7 mouse cellular contexts compared by ENCODE assay signal in the genomic region with DNA sequence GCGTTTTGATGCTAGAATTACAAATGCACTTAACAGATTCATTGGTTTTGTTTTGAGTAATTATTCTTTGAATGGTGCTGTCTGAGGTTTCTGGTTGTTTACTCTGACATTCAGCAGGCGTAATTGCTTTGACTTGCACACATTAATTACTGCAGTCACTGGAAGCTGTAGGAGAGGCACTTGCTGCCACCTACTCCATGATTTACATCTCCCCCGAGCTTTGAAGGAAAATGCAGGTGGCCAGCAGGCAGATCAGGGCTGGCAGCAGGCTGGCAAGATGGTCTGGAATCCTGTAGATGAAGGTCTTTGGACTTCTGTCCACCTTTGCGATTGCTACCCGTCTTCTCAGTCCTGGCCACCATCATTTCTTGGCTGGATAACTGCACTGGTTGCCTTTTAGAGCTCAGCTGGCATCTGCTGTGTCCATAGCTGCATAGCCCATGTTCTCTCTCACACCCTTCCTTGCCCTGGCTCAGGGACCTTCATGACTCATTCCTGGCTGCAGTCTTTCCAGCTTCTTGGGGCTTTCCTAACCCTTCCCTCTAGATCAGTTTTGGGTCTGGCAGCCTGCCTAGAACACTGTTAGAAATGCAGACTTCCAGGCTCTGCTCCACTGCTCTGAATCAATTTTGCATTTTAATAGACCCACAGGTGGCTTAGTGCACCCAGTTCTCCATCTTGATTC.
DNase-seq lines count a peak whose midpoint lies in the region; ATAC-seq and TF ChIP-seq lines count a peak whose summit lies in the region.

No protein-coding gene starts in this region.

- peak; percentile 85 for DNase-seq in urinary bladder, postnatal 14 days (ENCODE audit: low spot score)
- DNase-seq in urinary bladder, adult 2 months (ENCODE audit: low spot score), result no peak
- DNase-seq in cerebellum, adult 9-11 months, result peak; percentile 75
- peak; percentile 82 for DNase-seq in lung, postnatal 10 days
- DNase-seq in embryo, embryonic 10 days (ENCODE audit: low spot score), result no peak

- H3K27ac ChIP-seq in intestine, postnatal 0 days (ENCODE audit: low read depth, low read length), result peak overlapping the region; percentile 47
- no peak overlapping the region for H3K27ac ChIP-seq in forebrain, embryonic 15.5 days (replicated peaks)

- H3K9ac ChIP-seq in intestine, postnatal 0 days (ENCODE audit: low read depth, low read length), result no peak overlapping the region
- H3K9ac ChIP-seq in forebrain, embryonic 15.5 days (replicated peaks), result no peak overlapping the region

- H3K27me3 ChIP-seq in intestine, postnatal 0 days (replicated peaks; ENCODE audit: control insufficient read depth, insufficient read depth, low read length), result no peaks in the 10 kb centered on the region
- no peaks in the 10 kb centered on the region for H3K27me3 ChIP-seq in forebrain, embryonic 15.5 days

- no peak overlapping the region for H3K4me2 ChIP-seq in intestine, postnatal 0 days (replicated peaks; ENCODE audit: low read depth)
- no peak overlapping the region for H3K4me2 ChIP-seq in forebrain, embryonic 15.5 days (replicated peaks)

- H3K36me3 ChIP-seq in intestine, postnatal 0 days (ENCODE audit: control insufficient read depth, insufficient read depth), result no peaks in the 10 kb centered on the region
- H3K36me3 ChIP-seq in forebrain, embryonic 15.5 days, result no peaks in the 10 kb centered on the region

- WGBS in intestine, postnatal 0 days, result 68% methylated on average over 5 of the region's 5 CpGs
- WGBS in forebrain, embryonic 15.5 days, result 63% methylated on average over 5 of the region's 5 CpGs

- TF ChIP-seq CTCF in intestine, postnatal 0 days (IDR thresholded peaks at IDR 0.05; ENCODE audit: low read depth), result no peak

- no peak overlapping the region for H3K4me3 ChIP-seq in intestine, postnatal 0 days (ENCODE audit: low read depth, low read length)
- H3K4me3 ChIP-seq in forebrain, embryonic 15.5 days, result no peak overlapping the region

- H3K4me1 ChIP-seq in intestine, postnatal 0 days (replicated peaks; ENCODE audit: control insufficient read depth, insufficient read depth, low read length), result peaks cover 23% of the 10 kb centered on the region
- H3K4me1 ChIP-seq in forebrain, embryonic 15.5 days, result peaks cover 11% of the 10 kb centered on the region

- H3K9me3 ChIP-seq in intestine, postnatal 0 days (ENCODE audit: control insufficient read depth), result no peaks in the 10 kb centered on the region
- H3K9me3 ChIP-seq in forebrain, embryonic 15.5 days, result no peaks in the 10 kb centered on the region

- no peak for ATAC-seq in intestine, postnatal 0 days
- no peak for ATAC-seq in forebrain, embryonic 15.5 days (replicated peaks)

Comparison
In these comparisons a context has a peak if more than half of its experiments do, and no peak if none do; other contexts are left out.
1. DNase-seq: peak in urinary bladder, postnatal 14 days (single experiment), cerebellum, adult 9-11 months (single experiment) and lung, postnatal 10 days (single experiment); none in urinary bladder, adult 2 months (single experiment) and embryo, embryonic 10 days (single experiment).